Mouse (Mus musculus): ENCODE measurements around the gene Pim1. TPM values are rescaled to one million over a fixed set of nuclear protein-coding genes. Genes with fewer than 3 reads are reported as not detected.

Pim1 gene
- total RNA-seq, 2 experiments from 2014 or later: 22.1 to 32.7 TPM

Other genes with a start within 250 kb of the Pim1 start
- 10 to 100 TPM; 29.0 to 29.6 TPM for gene Ppil1, start 226.6 kb upstream of the Pim1 start, total RNA-seq (2021)
- 100 to 1,000 TPM; 192 to 222 TPM for gene BC004004, start 222.0 kb upstream of the Pim1 start, total RNA-seq (2021)
- 10 to 100 TPM; 32.6 to 45.8 TPM for gene Pi16, start 173.1 kb upstream of the Pim1 start, total RNA-seq (2021)
- gene Mtch1, start 142.8 kb upstream of the Pim1 start, total RNA-seq (2021): 100 to 1,000 TPM; 220 TPM
- 1 to 10 TPM; 1.8 to 2.7 TPM for gene Fgd2, start 129.8 kb upstream of the Pim1 start, total RNA-seq (2021)
- not detected for gene Gm17657, start 58.9 kb downstream of the Pim1 start, total RNA-seq (2021)
- 10 to 100 TPM; 12.7 to 13.3 TPM for gene Tbc1d22b, start 59.0 kb downstream of the Pim1 start, total RNA-seq (2021)
- gene Tmem217, start 61.6 kb downstream of the Pim1 start, total RNA-seq (2021): not detected
- 10 to 100 TPM; 20.0 to 21.2 TPM for gene Rnf8, start 124.0 kb downstream of the Pim1 start, total RNA-seq (2021)
- 1 to 10 TPM in 1 of 2 experiments, under 1 TPM in 1; 0.68 to 1.2 TPM for gene Gm28043, start 124.1 kb downstream of the Pim1 start, total RNA-seq (2021)
- gene Cmtr1, start 169.8 kb downstream of the Pim1 start, total RNA-seq (2021): 10 to 100 TPM; 51.5 to 59.5 TPM
- gene Ccdc167, start 226.3 kb downstream of the Pim1 start, total RNA-seq (2021): 10 to 100 TPM in 1 of 2 experiments, 1 to 10 TPM in 1; 9.6 to 12.6 TPM